ENCODE assay signal across 23 mouse cellular contexts in the genomic region with DNA sequence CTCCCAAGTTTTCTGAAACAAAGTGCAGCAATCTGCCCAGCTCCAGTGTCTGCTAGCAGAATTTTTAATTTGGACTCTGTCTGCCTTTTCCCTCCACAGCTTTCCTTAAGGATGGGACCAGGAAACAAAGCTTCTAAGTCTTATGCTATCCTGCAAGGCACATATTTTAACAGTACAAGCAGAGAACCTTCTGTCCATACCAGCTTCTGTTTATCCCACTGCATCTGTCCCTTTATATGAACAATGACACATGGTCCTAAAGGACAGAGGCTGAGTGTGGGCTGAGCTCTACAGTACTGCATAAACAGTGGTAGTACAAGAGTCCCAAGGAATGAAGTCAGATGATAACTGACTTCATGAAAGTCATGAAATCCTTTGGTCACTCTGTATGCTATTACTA.
"Had no signal": no experiment of that assay in that cellular context is flagged by ENCODE, and none has a peak within 500 bp of the region (broad histone marks: within the 10 kb centered on the region; RNA-seq: fewer than 3 reads in every experiment).

No protein-coding gene starts in this region.

- H3K4me3 ChIP-seq: kidney, embryonic 15.5 days; limb, embryonic 12.5 days; limb, embryonic 15.5 days; midbrain, embryonic 12.5 days; midbrain, embryonic 15.5 days; neural tube, embryonic 12.5 days; neural tube, embryonic 15.5 days; stomach, embryonic 15.5 days had no signal

- H3K4me2 ChIP-seq: kidney, embryonic 15.5 days; limb, embryonic 12.5 days; limb, embryonic 15.5 days; liver, embryonic 11.5 days; lung, embryonic 14.5 days; midbrain, embryonic 12.5 days; midbrain, embryonic 15.5 days; neural tube, embryonic 12.5 days; neural tube, embryonic 15.5 days; stomach, embryonic 15.5 days had no signal

- ATAC-seq: intestine, postnatal 0 days; liver, postnatal 0 days; lung, postnatal 0 days; midbrain, embryonic 15.5 days had no signal

- DNase-seq: kidney, adult 8-10 months; kidney, postnatal 10 days; kidney, postnatal 4 days; left cerebral cortex, postnatal 4 days; liver, postnatal 0 days; lung, embryonic 14.5 days; right cerebral cortex, adult 18-20 months; right cerebral cortex, postnatal 25 days; spleen, adult 18-20 months; thymus, postnatal 25 days had no signal

- H3K9me3 ChIP-seq: kidney, embryonic 15.5 days; limb, embryonic 12.5 days; limb, embryonic 15.5 days; midbrain, embryonic 12.5 days; midbrain, embryonic 15.5 days; neural tube, embryonic 12.5 days; neural tube, embryonic 15.5 days; stomach, embryonic 15.5 days had no signal

- H3K36me3 ChIP-seq: kidney, embryonic 15.5 days; limb, embryonic 12.5 days; limb, embryonic 15.5 days; midbrain, embryonic 12.5 days; midbrain, embryonic 15.5 days; neural tube, embryonic 12.5 days; neural tube, embryonic 15.5 days; stomach, embryonic 15.5 days had no signal

- H3K9ac ChIP-seq: kidney, embryonic 15.5 days; limb, embryonic 12.5 days; limb, embryonic 15.5 days; liver, embryonic 14.5 days; liver, postnatal 0 days; lung, embryonic 14.5 days; midbrain, embryonic 12.5 days; midbrain, embryonic 15.5 days; neural tube, embryonic 12.5 days; neural tube, embryonic 15.5 days; stomach, embryonic 15.5 days had no signal

- H3K4me1 ChIP-seq: kidney, embryonic 15.5 days; limb, embryonic 12.5 days; midbrain, embryonic 12.5 days; midbrain, embryonic 15.5 days; neural tube, embryonic 12.5 days; stomach, embryonic 15.5 days had no signal

- H3K27ac ChIP-seq: kidney, embryonic 15.5 days; limb, embryonic 12.5 days; limb, embryonic 15.5 days; liver, embryonic 14.5 days; macrophage; midbrain, embryonic 12.5 days; midbrain, embryonic 15.5 days; neural tube, embryonic 12.5 days; neural tube, embryonic 15.5 days; stomach, embryonic 15.5 days had no signal

- H3K27me3 ChIP-seq: kidney, embryonic 15.5 days; limb, embryonic 12.5 days; limb, embryonic 15.5 days; midbrain, embryonic 12.5 days; midbrain, embryonic 15.5 days; neural tube, embryonic 12.5 days; neural tube, embryonic 15.5 days; stomach, embryonic 15.5 days had no signal
